In genomic region chr11:108025726-108026425, GRCm38 (mm10) we compare ENCODE assay signal across 8 mouse cellular contexts.
DNase-seq lines count a peak whose midpoint lies in the region; ATAC-seq lines count a peak whose summit lies in the region.

No protein-coding gene starts in this region.

- no peaks in the 10 kb centered on the region for H3K9me3 ChIP-seq in forebrain, embryonic 13.5 days (replicated peaks)
- H3K9me3 ChIP-seq in forebrain, embryonic 12.5 days: no peaks in the 10 kb centered on the region
- no peaks in the 10 kb centered on the region for H3K9me3 ChIP-seq in neural tube, embryonic 15.5 days (replicated peaks)

- H3K36me3 ChIP-seq in forebrain, embryonic 13.5 days (ENCODE audit: poor library complexity, severe bottlenecking): no peaks in the 10 kb centered on the region
- no peaks in the 10 kb centered on the region for H3K36me3 ChIP-seq in forebrain, embryonic 12.5 days (replicated peaks)
- no peaks in the 10 kb centered on the region for H3K36me3 ChIP-seq in neural tube, embryonic 15.5 days

- WGBS in forebrain, embryonic 13.5 days: 50% methylated on average over 7 of the region's 7 CpGs
- 59% methylated on average over 7 of the region's 7 CpGs for WGBS in forebrain, embryonic 12.5 days
- WGBS in neural tube, embryonic 15.5 days: 60% methylated on average over 7 of the region's 7 CpGs

- no peak overlapping the region for H3K9ac ChIP-seq in forebrain, embryonic 13.5 days
- no peak overlapping the region for H3K9ac ChIP-seq in forebrain, embryonic 12.5 days
- no peak overlapping the region for H3K9ac ChIP-seq in neural tube, embryonic 15.5 days (replicated peaks)

- peak; percentile 43; the same call in 1 of the 2 replicates for ATAC-seq in forebrain, embryonic 13.5 days
- ATAC-seq in forebrain, embryonic 12.5 days (ENCODE audit: low FRiP score): no peak
- ATAC-seq in common myeloid progenitor, adult 5-6 weeks (replicated peaks; ENCODE audit: low read depth, poor library complexity, severe bottlenecking): 0 out of 2 replicates have a peak, but pooled peaks have one; percentile 42
- no peak for ATAC-seq in neural tube, embryonic 15.5 days (ENCODE audit: low FRiP score)
- no peak for ATAC-seq in inflammation-experienced regulatory T-cells, adult 6 months

- intact Hi-C loops in heart, postnatal 36 days (cut with DNase I): loop anchor here (1.0 kb wide), 1 partner anchor 352 kb away; no protein-coding TSS in a partner anchor

- peak; percentile 84 for DNase-seq in NIH3T3 (ENCODE audit: low read depth)
- DNase-seq in heart, postnatal 36 days: peak; percentile 47 to 65
- DNase-seq in left cerebral cortex, adult 18-20 months (ENCODE audit: low spot score in 2 of 2): peak; percentile 45 to 55

- no peak overlapping the region for H3K27ac ChIP-seq in forebrain, embryonic 13.5 days
- no peak overlapping the region for H3K27ac ChIP-seq in forebrain, embryonic 12.5 days
- H3K27ac ChIP-seq in neural tube, embryonic 15.5 days (replicated peaks): 0 out of 2 replicates have a peak overlapping the region, but pooled peaks have one; percentile 35

- no peaks in the 10 kb centered on the region for H3K4me1 ChIP-seq in forebrain, embryonic 13.5 days
- H3K4me1 ChIP-seq in forebrain, embryonic 12.5 days: no peaks in the 10 kb centered on the region
- H3K4me1 ChIP-seq in neural tube, embryonic 15.5 days: 0 out of 2 replicates have a peak, but pooled peaks cover 5% of the 10 kb centered on the region

- no peaks in the 10 kb centered on the region for H3K27me3 ChIP-seq in forebrain, embryonic 13.5 days
- 0 out of 2 replicates have a peak, but pooled peaks cover 3% of the 10 kb centered on the region for H3K27me3 ChIP-seq in forebrain, embryonic 12.5 days
- H3K27me3 ChIP-seq in neural tube, embryonic 15.5 days (replicated peaks): no peaks in the 10 kb centered on the region

- H3K4me2 ChIP-seq in forebrain, embryonic 13.5 days: no peak overlapping the region
- no peak overlapping the region for H3K4me2 ChIP-seq in forebrain, embryonic 12.5 days
- H3K4me2 ChIP-seq in neural tube, embryonic 15.5 days: no peak overlapping the region

- H3K4me3 ChIP-seq in forebrain, embryonic 13.5 days: no peak overlapping the region
- no peak overlapping the region for H3K4me3 ChIP-seq in forebrain, embryonic 12.5 days (replicated peaks)
- no peak overlapping the region for H3K4me3 ChIP-seq in neural tube, embryonic 15.5 days (replicated peaks)

Comparison
In these comparisons a context has a peak if more than half of its experiments do, and no peak if none do; other contexts are left out.
1. ATAC-seq: peak in forebrain, embryonic 13.5 days (single experiment) and common myeloid progenitor, adult 5-6 weeks (single experiment); none in forebrain, embryonic 12.5 days (single experiment), neural tube, embryonic 15.5 days (single experiment) and inflammation-experienced regulatory T-cells, adult 6 months (single experiment).
2. Peak in every context shown above with its lines, with median percentiles within 50 percentile points of each other: DNase-seq.